Mouse (Mus musculus) hindbrain, embryonic 11.5 days (tissue): ENCODE results near the gene U2af1l4. TPM values are rescaled to one million over a fixed set of nuclear protein-coding genes. Genes with fewer than 3 reads are reported as not detected.
A peak's percentile ranks its signal among the peaks of the same experiment; 100 is the strongest.

Experiments used
- ATAC-seq: fragments of 200-750 bp; cut with Nextera tagmentation; 2 replicates; pipeline ENCODE4 v1.8.0; 2017; ENCODE audit warnings: mild to moderate bottlenecking, moderate TSS enrichment, moderate library complexity; ENCODE audit not compliant: low FRiP score
- DNase-seq: peaks from one replicate; pipeline ENCODE4 v3.0.0-alpha.2; 2015; ENCODE audit warnings: low spot score
- H3K27ac ChIP-seq: fragments of 300-500 bp; sonication (generic); 2 replicates; pipeline ENCODE4 v1.5.1; 2014; ENCODE audit warnings: mild to moderate bottlenecking, low read depth, low read length
- H3K27me3 ChIP-seq: fragments of 300-500 bp; sonication (generic); 2 replicates; pipeline ENCODE4 v1.6.1; 2014; ENCODE audit warnings: mild to moderate bottlenecking, low read length, moderate library complexity, mixed read lengths; ENCODE audit not compliant: control insufficient read depth, insufficient read depth
- H3K36me3 ChIP-seq: fragments of 300-500 bp; sonication (generic); 2 replicates; pipeline ENCODE4 v1.6.1; 2014; ENCODE audit warnings: mild to moderate bottlenecking, low read length, moderate library complexity, mixed read lengths; ENCODE audit not compliant: control insufficient read depth, insufficient read depth
- H3K4me1 ChIP-seq: fragments of 300-500 bp; sonication (generic); replicated peaks from 2 replicates; pipeline ENCODE4 v1.6.1; 2014; ENCODE audit warnings: low read length, mixed read lengths; ENCODE audit not compliant: control insufficient read depth, insufficient read depth
- H3K4me2 ChIP-seq: fragments of 300-500 bp; sonication (generic); replicated peaks from 2 replicates; pipeline ENCODE4 v1.6.1; 2014; ENCODE audit warnings: mild to moderate bottlenecking, low read depth, low read length
- H3K4me3 ChIP-seq: fragments of 300-500 bp; sonication (generic); 2 replicates; pipeline ENCODE4 v1.5.1; 2014; ENCODE audit warnings: low read depth, low read length
- H3K9ac ChIP-seq: fragments of 300-500 bp; sonication (generic); 2 replicates; pipeline ENCODE4 v1.6.1; 2014; ENCODE audit warnings: low read depth, low read length
- H3K9me3 ChIP-seq: fragments of 300-500 bp; sonication (generic); 2 replicates; pipeline ENCODE4 v1.6.1; 2016; ENCODE audit warnings: low read length; ENCODE audit not compliant: control insufficient read depth
- WGBS: fragments of 180-500 bp; shearing (Covaris S2); extraction: QIAGEN DNeasy Blood & Tissue Kit; methylation state at CpG from one replicate; pipeline ENCODE4 v1.1.7; 2014; 5-methylcytosine and 5-hydroxymethylcytosine counted together
- polyA plus RNA-seq: library from polyadenylated mRNA; unstranded; fragments of >200 nt; fragmentation: Nextera tagmentation; extraction: Ambion mirVana; gene quantifications from 2 replicates; pipeline ENCODE4 v1.2.1, GENCODE M21; 2014

U2af1l4 gene
- 83.0 and 100.0 TPM in 2 replicates for polyA plus RNA-seq

- ATAC-seq, result peak; percentile 85
Observed at GRCm38 (mm10) chr7:30563117-30563905, at the start of gene U2af1l4, which contains the start of the genes Gm49396 and Psenen. TSS of gene U2af1l4 (plus strand) at chr7:30563301. TSS of gene Gm49396 (plus strand) at chr7:30563344. TSS of gene Psenen (minus strand) at chr7:30563627.

DNA sequence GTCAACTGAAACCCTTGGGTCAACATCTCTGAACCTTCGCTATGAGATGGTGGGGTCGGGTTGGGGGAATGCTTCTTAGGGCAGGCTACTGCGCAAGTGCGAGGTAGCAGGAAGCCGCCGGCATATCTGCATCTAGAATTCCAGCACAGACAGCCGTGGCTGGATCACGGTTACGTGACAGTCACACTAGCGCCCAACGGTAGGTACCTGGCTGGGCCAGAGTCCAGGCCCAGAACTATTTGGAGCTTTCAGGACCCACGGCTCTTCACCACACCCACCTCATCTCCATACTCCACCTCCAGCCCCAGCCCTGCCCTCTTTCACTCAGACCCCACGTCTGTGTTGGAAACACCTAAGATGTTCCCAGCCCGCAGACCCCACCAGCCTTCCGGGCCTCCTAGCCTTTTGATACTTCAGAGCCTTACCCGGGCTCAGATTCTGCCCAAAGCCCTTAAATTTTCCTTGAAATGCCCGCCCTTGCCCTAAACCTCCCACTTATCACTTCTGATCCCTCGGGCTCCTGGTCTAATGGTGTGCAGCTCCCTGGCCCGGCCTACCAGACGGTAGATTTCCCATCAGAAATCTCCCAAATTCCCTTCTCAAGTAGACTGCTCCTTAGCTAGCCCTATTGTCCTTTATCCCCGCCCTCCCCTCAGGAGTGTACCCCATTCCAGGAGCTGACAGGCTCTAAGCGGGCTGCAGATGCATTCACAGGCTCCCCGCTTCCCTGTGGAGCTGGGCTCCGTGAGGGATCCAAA is 47.9 kb upstream of the U2af1l4 start:
- no peak for DNase-seq
- H3K27me3 ChIP-seq, result no peaks in the 10 kb centered on the region
- no peaks in the 10 kb centered on the region for H3K4me1 ChIP-seq
- no peaks in the 10 kb centered on the region for H3K36me3 ChIP-seq
- no peak overlapping the region for H3K4me3 ChIP-seq
- 58% methylated on average over 24 of the region's 24 CpGs for WGBS
- no peak overlapping the region for H3K4me2 ChIP-seq
- H3K9ac ChIP-seq, result no peak overlapping the region
- H3K27ac ChIP-seq, result no peak overlapping the region
- no peak for ATAC-seq
- no peaks in the 10 kb centered on the region for H3K9me3 ChIP-seq

More at GRCm38 (mm10) chr7:30563117-30563905, at the start of gene U2af1l4, which contains the start of the genes Gm49396 and Psenen:
- Histone ChIP-seq H3K36me3 (no peaks in the 10 kb centered on the region), H3K4me3 (peak within 1 kb of the TSS; percentile 76), H3K27me3 (no peaks in the 10 kb centered on the region), H3K9me3 (no peaks in the 10 kb centered on the region), H3K27ac (peak within 1 kb of the TSS; percentile 89), H3K4me1 (no peaks in the 10 kb centered on the region; the same call in 1 of the 2 replicates), H3K4me2 (peak within 1 kb of the TSS; percentile 59), H3K9ac (peak within 1 kb of the TSS; percentile 81)
- under 1% methylated on average over 45 of the region's 45 CpGs for WGBS
- peak; percentile 99 for DNase-seq

DNA sequence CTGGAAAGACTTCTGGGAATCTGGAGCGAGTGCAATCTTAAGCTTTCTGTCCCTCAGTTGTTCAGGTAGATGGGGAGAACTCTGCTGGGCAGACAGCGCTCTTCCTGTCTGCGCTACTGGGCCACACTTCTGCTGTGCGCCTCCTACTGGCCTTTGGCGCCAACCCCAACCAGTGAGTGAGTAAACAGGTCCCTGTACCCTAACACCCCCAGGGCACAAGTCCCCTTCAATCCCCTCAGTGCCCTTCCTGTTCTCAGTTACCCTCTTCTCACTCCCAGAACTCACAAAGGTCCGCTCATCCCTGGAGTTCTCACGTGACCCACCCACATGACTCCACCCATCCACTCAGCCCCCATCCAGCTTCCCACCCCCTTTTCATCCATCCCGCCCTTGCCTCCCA is 44.8 kb upstream of the U2af1l4 start:
- H3K27me3 ChIP-seq, result no peaks in the 10 kb centered on the region
- H3K36me3 ChIP-seq, result peaks cover 4% of the 10 kb centered on the region; the same call in 1 of the 2 replicates
- no peak overlapping the region for H3K27ac ChIP-seq
- no peak overlapping the region for H3K4me2 ChIP-seq
- no peak overlapping the region for H3K9ac ChIP-seq
- no peak overlapping the region for H3K4me3 ChIP-seq
- H3K4me1 ChIP-seq, result 0 out of 2 replicates have a peak, but pooled peaks cover 2% of the 10 kb centered on the region
- DNase-seq, result no peak
- H3K9me3 ChIP-seq, result no peaks in the 10 kb centered on the region
- ATAC-seq, result no peak
- 49% methylated on average over 8 of the region's 8 CpGs for WGBS

GRCm38 (mm10) chr7:30520396-30520795 is 42.7 kb upstream of the U2af1l4 start:
- Histone ChIP-seq H3K9me3 (no peaks in the 10 kb centered on the region), H3K36me3 (peaks cover 8% of the 10 kb centered on the region; the same call in 1 of the 2 replicates), H3K9ac (no peak overlapping the region), H3K27me3 (0 out of 2 replicates have a peak, but pooled peaks cover 2% of the 10 kb centered on the region), H3K4me3 (no peak overlapping the region), H3K27ac (no peak overlapping the region), H3K4me2 (no peak overlapping the region), H3K4me1 (0 out of 2 replicates have a peak, but pooled peaks cover 2% of the 10 kb centered on the region)
- WGBS, result 57% methylated on average over 4 of the region's 4 CpGs
- ATAC-seq (peak; percentile 26; the same call in 1 of the 2 replicates), DNase-seq (no peak)

- H3K27ac ChIP-seq, result no peak overlapping the region
- no peak overlapping the region for H3K4me3 ChIP-seq
- H3K9ac ChIP-seq, result no peak overlapping the region
- 76% methylated on average over 5 of the region's 5 CpGs for WGBS
- 0 out of 2 replicates have a peak, but pooled peaks cover 2% of the 10 kb centered on the region for H3K4me1 ChIP-seq
- no peaks in the 10 kb centered on the region for H3K9me3 ChIP-seq
- no peak overlapping the region for H3K4me2 ChIP-seq
- H3K27me3 ChIP-seq, result 0 out of 2 replicates have a peak, but pooled peaks cover 2% of the 10 kb centered on the region
- peaks cover 8% of the 10 kb centered on the region; the same call in 1 of the 2 replicates for H3K36me3 ChIP-seq
- ATAC-seq (no peak), DNase-seq (no peak)
Observed at GRCm38 (mm10) chr7:30520856-30521255, 42.2 kb upstream of the U2af1l4 start.

DNA sequence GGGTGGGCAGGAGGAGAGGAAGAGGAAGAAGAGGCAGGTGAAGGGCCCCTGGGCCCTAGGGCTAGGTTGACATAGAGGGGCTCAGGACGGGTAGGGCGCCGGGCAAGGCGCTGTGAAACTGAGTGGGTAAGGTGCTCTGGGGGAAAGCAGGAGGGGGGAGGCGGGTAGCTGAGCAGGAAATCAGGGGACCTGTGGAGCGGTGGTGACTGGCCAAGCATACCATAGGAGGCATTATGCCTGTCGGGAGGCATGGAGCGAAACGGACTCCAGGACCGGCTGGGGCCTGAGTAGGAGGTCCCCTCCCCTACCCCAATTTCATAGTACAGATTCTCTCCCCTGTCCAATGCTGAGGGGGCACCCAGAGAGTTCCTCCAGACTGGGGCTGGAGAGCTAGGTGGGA is 40.2 kb upstream of the U2af1l4 start:
- no peak overlapping the region for H3K27ac ChIP-seq
- H3K4me1 ChIP-seq, result 0 out of 2 replicates have a peak, but pooled peaks cover 5% of the 10 kb centered on the region
- no peaks in the 10 kb centered on the region for H3K9me3 ChIP-seq
- H3K36me3 ChIP-seq, result peaks cover 13% of the 10 kb centered on the region
- WGBS, result 78% methylated on average over 10 of the region's 10 CpGs
- no peak for ATAC-seq
- no peak overlapping the region for H3K4me2 ChIP-seq
- no peak overlapping the region for H3K9ac ChIP-seq
- no peak for DNase-seq
- H3K4me3 ChIP-seq, result no peak overlapping the region
- 0 out of 2 replicates have a peak, but pooled peaks cover 2% of the 10 kb centered on the region for H3K27me3 ChIP-seq

DNA sequence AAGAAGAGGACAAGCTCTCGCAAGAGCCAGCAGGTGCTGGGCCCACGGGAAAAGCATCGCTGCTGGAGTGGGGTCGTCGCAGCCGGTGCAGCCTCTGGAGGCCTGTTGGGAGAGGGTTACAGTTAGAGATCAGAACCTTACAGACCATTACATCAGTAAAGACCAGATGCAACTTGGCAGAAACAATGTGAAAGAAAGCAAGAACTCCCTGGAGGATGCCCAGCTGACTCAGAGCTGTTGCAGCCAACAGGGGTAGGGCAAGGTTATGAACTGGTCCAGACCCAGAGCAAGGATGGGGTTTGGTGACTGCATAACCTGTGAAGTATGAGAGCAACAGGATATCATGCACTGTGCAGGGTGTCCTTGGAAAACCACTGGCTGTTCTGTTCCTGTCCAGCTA is 38.6 kb upstream of the U2af1l4 start:
- Histone ChIP-seq H3K27me3 (0 out of 2 replicates have a peak, but pooled peaks cover 2% of the 10 kb centered on the region), H3K27ac (no peak overlapping the region), H3K4me3 (no peak overlapping the region), H3K4me1 (0 out of 2 replicates have a peak, but pooled peaks cover 5% of the 10 kb centered on the region), H3K4me2 (no peak overlapping the region), H3K9me3 (no peaks in the 10 kb centered on the region), H3K36me3 (peaks cover 21% of the 10 kb centered on the region), H3K9ac (no peak overlapping the region)
- DNase-seq, result no peak
- no peak for ATAC-seq
- 86% methylated on average over 6 of the region's 6 CpGs for WGBS

DNA sequence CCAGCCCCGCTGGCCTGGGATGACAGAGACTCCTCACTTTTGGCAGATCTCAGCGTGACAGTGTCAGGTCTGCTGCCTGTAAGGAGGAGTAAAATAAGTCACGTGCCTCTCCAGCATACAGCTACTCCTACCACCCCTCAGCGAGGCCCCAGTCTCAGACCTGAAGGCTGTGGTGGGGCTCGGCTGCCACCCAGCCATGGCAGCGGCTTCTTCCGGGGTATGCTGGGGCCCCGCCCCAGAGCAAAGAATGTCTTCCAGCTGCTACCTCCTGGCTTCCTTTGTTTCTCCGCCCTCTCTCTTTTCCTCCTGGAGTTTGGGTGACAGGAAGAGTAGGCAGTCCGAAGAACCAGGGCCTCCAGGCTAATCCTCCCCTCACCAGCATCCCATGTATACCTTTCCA is 37.1 kb upstream of the U2af1l4 start:
- H3K9ac ChIP-seq, result 0 out of 2 replicates have a peak overlapping the region, but pooled peaks have one; percentile 23
- no peak for DNase-seq
- WGBS, result 36% methylated on average over 10 of the region's 10 CpGs
- H3K9me3 ChIP-seq, result no peaks in the 10 kb centered on the region
- peaks cover 24% of the 10 kb centered on the region for H3K36me3 ChIP-seq
- no peak overlapping the region for H3K27ac ChIP-seq
- H3K4me3 ChIP-seq, result no peak overlapping the region
- 0 out of 2 replicates have a peak, but pooled peaks cover 2% of the 10 kb centered on the region for H3K27me3 ChIP-seq
- H3K4me2 ChIP-seq, result no peak overlapping the region
- 0 out of 2 replicates have a peak, but pooled peaks cover 5% of the 10 kb centered on the region for H3K4me1 ChIP-seq
- ATAC-seq, result no peak
